Mouse (Mus musculus): ENCODE results near the gene Ccdc151.

- TF ChIP-seq TAL1 (IDR thresholded peaks at IDR 0.05; ENCODE audit: low read length) (no peak), GATA1 (IDR thresholded peaks at IDR 0.05; ENCODE audit: low read length) (no peak)
These were observed 42.3 kb downstream of the Ccdc151 start for GRCm38 (mm10) chr9:21960135-21960534.

Measured in erythroblast, embryonic 14.5 days (primary cell).